Mouse (Mus musculus) myocyte (in vitro differentiated cells): ENCODE measurements around the gene Gnat1.

Experiments
- CEBPB ChIP-seq: IDR thresholded peaks from 2 replicates; pipeline ENCODE4 v1.6.1; 2011; ENCODE audit warnings: mild to moderate bottlenecking, moderate library complexity; ENCODE audit not compliant: poor library complexity, insufficient read depth, severe bottlenecking
- E2F4 ChIP-seq: IDR thresholded peaks from one replicate; pipeline ENCODE4 v1.6.1; 2011; ENCODE audit warnings: mild to moderate bottlenecking, control low read depth, moderate library complexity; ENCODE audit not compliant: insufficient read depth
- MAX ChIP-seq: IDR thresholded peaks from one replicate; pipeline ENCODE4 v1.6.1; 2011; ENCODE audit warnings: low read depth, mild to moderate bottlenecking, control low read depth
- MYOD1 ChIP-seq, 3 experiments: IDR thresholded peaks; one replicate each; pipeline ENCODE4 v1.6.1; 2011; ENCODE audit warnings: control low read depth in 2 of 3, low read depth in 2 of 3, mild to moderate bottlenecking in 2 of 3, moderate library complexity in 1 of 3; ENCODE audit not compliant: insufficient read length in 2 of 3, control insufficient read depth in 1 of 3
- POLR2A ChIP-seq: IDR thresholded peaks from one replicate; pipeline ENCODE4 v1.6.1; 2011; ENCODE audit warnings: low read depth, mild to moderate bottlenecking, control low read depth, moderate library complexity; ENCODE audit not compliant: insufficient read length
- POLR2AphosphoS2 ChIP-seq: IDR thresholded peaks from one replicate; pipeline ENCODE4 v1.6.1; 2011; ENCODE audit warnings: low read depth, control low read depth; ENCODE audit not compliant: insufficient read length
- SRF ChIP-seq: IDR thresholded peaks from one replicate; pipeline ENCODE4 v1.6.1; 2011; ENCODE audit warnings: low read depth; ENCODE audit not compliant: control insufficient read depth, insufficient read length
- TCF12 ChIP-seq: IDR thresholded peaks from one replicate; pipeline ENCODE4 v1.6.1; 2011; ENCODE audit warnings: mild to moderate bottlenecking, control low read depth; ENCODE audit not compliant: poor library complexity, insufficient read depth, severe bottlenecking
- USF1 ChIP-seq: IDR thresholded peaks from one replicate; pipeline ENCODE4 v1.6.1; 2011; ENCODE audit warnings: low read depth, mild to moderate bottlenecking, control low read depth, moderate library complexity

DNA sequence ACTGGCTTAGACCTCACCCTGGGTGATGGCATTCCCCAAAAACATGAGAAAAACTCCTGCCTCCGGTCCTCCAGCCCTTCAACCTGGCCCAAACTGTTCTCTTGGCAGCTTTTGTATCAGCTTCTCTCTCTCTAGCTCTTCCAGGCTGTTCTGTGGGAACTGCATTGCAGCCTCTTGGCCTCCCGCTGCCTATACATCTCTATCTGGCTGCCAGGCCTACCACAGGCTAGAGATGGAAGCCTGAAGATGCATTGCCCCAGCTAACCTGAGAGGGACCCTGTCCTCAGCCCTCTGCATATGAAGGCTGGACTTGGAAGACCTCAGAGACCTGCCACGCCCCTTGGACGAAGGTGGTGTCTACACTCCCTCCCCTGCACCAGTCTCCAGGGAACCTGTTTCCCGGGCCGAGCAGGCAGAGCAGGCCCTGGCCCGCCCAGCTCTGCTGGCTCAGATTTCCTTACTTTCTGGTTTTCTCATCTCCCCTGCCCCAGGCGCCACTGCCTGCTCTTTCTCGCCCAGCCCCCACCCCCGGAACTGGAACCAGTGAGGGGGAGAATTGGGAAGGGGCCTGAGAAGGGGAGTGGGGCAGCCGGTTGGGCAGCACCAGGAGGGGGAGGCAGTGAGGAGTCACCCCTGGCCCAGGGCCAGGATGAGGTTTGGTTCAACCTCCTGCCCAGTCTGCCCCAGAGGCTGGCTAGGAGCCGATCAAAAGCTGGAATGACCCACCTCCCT lies 34.9 kb upstream of the Gnat1 start:
- TF ChIP-seq TCF12 (no peak), POLR2AphosphoS2 (no peak), E2F4 (no peak), SRF (no peak), USF1 (no peak), MYOD1 (IDR thresholded peaks at IDR 0.05; ENCODE audit: control insufficient read depth in 1 of 3, insufficient read length in 2 of 3, low read depth in 2 of 3) (no peak), POLR2A (no peak), CEBPB (no peak), MAX (no peak)
